Mouse (Mus musculus) naive thymus-derived CD4-positive, alpha-beta T cell, adult 2 months (primary cell): Measurements from ENCODE around the gene Adk.
"Not testable (repeated sequence)": the region's sequence is repeated elsewhere in the genome, so short reads cannot be mapped to it uniquely, and the experiment has no call there.

ENCODE experiments used
- DNase-seq: peaks from one replicate; pipeline ENCODE4 v3.0.0-alpha.2; 2011; ENCODE audit warnings: low read depth

The Adk gene

GRCm38 (mm10) chr14:21439785-21440184 lies 387.4 kb downstream of the Adk start:
- no peak for DNase-seq

- no peak for DNase-seq
Observed at GRCm38 (mm10) chr14:21440526-21440925, 388.2 kb downstream of the Adk start.

GRCm38 (mm10) chr14:21441772-21442533 lies 389.6 kb downstream of the Adk start:
- DNase-seq, result no peak

- no peak for DNase-seq
Observed at GRCm38 (mm10) chr14:21452581-21452980, 400.2 kb downstream of the Adk start.

GRCm38 (mm10) chr14:21453896-21454295 lies 401.5 kb downstream of the Adk start:
- no peak for DNase-seq

GRCm38 (mm10) chr14:21455654-21456350 lies 403.4 kb downstream of the Adk start:
- DNase-seq, result no peak

GRCm38 (mm10) chr14:21456526-21456925 lies 404.2 kb downstream of the Adk start:
- DNase-seq, result no peak

- no peak for DNase-seq
Observed at GRCm38 (mm10) chr14:21457876-21458275, 405.5 kb downstream of the Adk start.

GRCm38 (mm10) chr14:21458696-21459095 lies 406.3 kb downstream of the Adk start:
- no peak for DNase-seq

- DNase-seq, result no peak
Observed at GRCm38 (mm10) chr14:21459163-21459562, 406.8 kb downstream of the Adk start.

GRCm38 (mm10) chr14:21462398-21462797 lies 410.0 kb downstream of the Adk start:
- DNase-seq, result no peak

GRCm38 (mm10) chr14:21463117-21463712 lies 410.8 kb downstream of the Adk start:
- DNase-seq, result no peak

GRCm38 (mm10) chr14:21470386-21470785 lies 418.0 kb downstream of the Adk start:
- no peak for DNase-seq

GRCm38 (mm10) chr14:21471975-21472374 lies 419.6 kb downstream of the Adk start:
- no peak for DNase-seq

- DNase-seq, result not testable (repeated sequence)
Observed at GRCm38 (mm10) chr14:21474593-21475132, 422.3 kb downstream of the Adk start.

- DNase-seq, result no peak
Observed at GRCm38 (mm10) chr14:21477181-21477580, 424.8 kb downstream of the Adk start.

GRCm38 (mm10) chr14:21479566-21479965 lies 427.2 kb downstream of the Adk start:
- no peak for DNase-seq

- no peak for DNase-seq
Observed at GRCm38 (mm10) chr14:21480191-21480590, 427.8 kb downstream of the Adk start.

GRCm38 (mm10) chr14:21481231-21481630 lies 428.9 kb downstream of the Adk start, which contains the start of gene Kat6b:
Kat6b (plus strand) TSS chr14:21481434.
- no peak for DNase-seq

GRCm38 (mm10) chr14:21484199-21484598 lies 431.8 kb downstream of the Adk start:
- DNase-seq, result no peak

GRCm38 (mm10) chr14:21484693-21485092 lies 432.3 kb downstream of the Adk start:
- no peak for DNase-seq

GRCm38 (mm10) chr14:21485961-21486520 lies 433.7 kb downstream of the Adk start:
- DNase-seq, result no peak
